46 mouse cellular contexts compared by ENCODE assay signal in the genomic region with DNA sequence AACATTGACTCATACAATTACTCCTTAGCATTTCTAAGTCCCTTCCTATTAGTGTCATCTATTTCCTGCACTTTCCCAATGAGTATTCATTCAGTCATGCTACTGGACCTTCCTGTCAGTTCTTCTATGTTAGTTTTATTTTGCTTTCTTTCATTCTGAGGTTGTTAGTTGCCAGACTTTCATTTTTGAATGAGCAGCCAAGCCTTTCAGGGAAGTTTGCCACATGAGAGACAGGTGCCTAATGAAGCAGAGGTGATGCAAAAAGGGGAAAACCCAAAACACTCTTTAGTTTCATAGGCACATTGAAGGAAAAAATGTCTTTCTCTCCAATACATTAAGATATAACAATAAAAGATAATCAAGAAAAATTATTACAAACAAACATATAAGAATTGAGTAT. TPM values are rescaled to one million over a fixed set of nuclear protein-coding genes. Genes with fewer than 3 reads are reported as not detected.
"Had no signal": no experiment of that assay in that cellular context is flagged by ENCODE, and none has a peak within 500 bp of the region (broad histone marks: within the 10 kb centered on the region; RNA-seq: fewer than 3 reads in every experiment).

No protein-coding gene starts in this region.

- H3K4me1 ChIP-seq: liver, embryonic 12.5 days; liver, embryonic 13.5 days; liver, embryonic 15.5 days; lung, embryonic 15.5 days; megakaryocyte, embryonic 14.5 days; midbrain, embryonic 12.5 days; midbrain, embryonic 13.5 days; midbrain, embryonic 15.5 days had no signal

- H3K36me3 ChIP-seq: limb, embryonic 10.5 days; limb, embryonic 12.5 days; limb, embryonic 13.5 days; limb, embryonic 15.5 days; liver, embryonic 12.5 days; liver, embryonic 13.5 days; liver, embryonic 15.5 days; lung, embryonic 15.5 days; midbrain, embryonic 10.5 days; midbrain, embryonic 12.5 days; midbrain, embryonic 13.5 days; midbrain, embryonic 15.5 days had no signal

- H3K4me2 ChIP-seq: limb, embryonic 12.5 days; limb, embryonic 13.5 days; limb, embryonic 15.5 days; liver, embryonic 11.5 days; liver, embryonic 12.5 days; liver, embryonic 13.5 days; liver, embryonic 15.5 days; lung, embryonic 14.5 days; lung, embryonic 15.5 days; midbrain, embryonic 11.5 days; midbrain, embryonic 12.5 days; midbrain, embryonic 13.5 days; midbrain, embryonic 15.5 days had no signal

- H3K27ac ChIP-seq: limb, embryonic 10.5 days; limb, embryonic 12.5 days; limb, embryonic 13.5 days; limb, embryonic 15.5 days; liver, embryonic 12.5 days; liver, embryonic 13.5 days; liver, embryonic 14.5 days; liver, embryonic 15.5 days; lung, embryonic 15.5 days; macrophage; midbrain, embryonic 10.5 days; midbrain, embryonic 12.5 days; midbrain, embryonic 13.5 days; midbrain, embryonic 15.5 days had no signal

- H3K9ac ChIP-seq: limb, embryonic 12.5 days; limb, embryonic 13.5 days; limb, embryonic 15.5 days; liver, embryonic 12.5 days; liver, embryonic 13.5 days; liver, embryonic 14.5 days; liver, embryonic 15.5 days; liver, postnatal 0 days; lung, embryonic 14.5 days; lung, embryonic 15.5 days; midbrain, embryonic 12.5 days; midbrain, embryonic 13.5 days; midbrain, embryonic 15.5 days had no signal

- H3K4me3 ChIP-seq: limb, embryonic 10.5 days; limb, embryonic 12.5 days; limb, embryonic 13.5 days; limb, embryonic 15.5 days; liver, embryonic 12.5 days; liver, embryonic 13.5 days; liver, embryonic 15.5 days; lung, embryonic 15.5 days; megakaryocyte, embryonic 14.5 days; midbrain, embryonic 10.5 days; midbrain, embryonic 12.5 days; midbrain, embryonic 13.5 days; midbrain, embryonic 15.5 days; myocyte had no signal

- H3K9me3 ChIP-seq: limb, embryonic 10.5 days; limb, embryonic 12.5 days; limb, embryonic 13.5 days; limb, embryonic 15.5 days; liver, embryonic 12.5 days; liver, embryonic 13.5 days; liver, embryonic 15.5 days; lung, embryonic 15.5 days; midbrain, embryonic 10.5 days; midbrain, embryonic 12.5 days; midbrain, embryonic 13.5 days; midbrain, embryonic 15.5 days had no signal

- DNase-seq: left cerebral cortex, postnatal 4 days; liver; liver, embryonic 13.5 days; liver, postnatal 0 days; lung, adult 18-20 months; lung, adult 2 months; lung, embryonic 14.5 days; lung, postnatal 10 days; lung, postnatal 14 days; lung, postnatal 36 days; lung, postnatal 4 days; midbrain, embryonic 14.5 days had no signal

- H3K27me3 ChIP-seq: limb, embryonic 12.5 days; limb, embryonic 15.5 days; liver, embryonic 12.5 days; liver, embryonic 13.5 days; liver, embryonic 15.5 days; lung, embryonic 15.5 days; megakaryocyte, embryonic 14.5 days; midbrain, embryonic 12.5 days; midbrain, embryonic 13.5 days; midbrain, embryonic 15.5 days had no signal

RNA-seq across cellular contexts. Expression of a gene that starts 18.5 kb away (rescaled TPM):
- total RNA-seq: megakaryocyte progenitor cell, adult 5-6 weeks; megakaryocyte, adult 5-6 weeks; megakaryocyte-erythroid progenitor cell, adult 5-6 weeks; monocyte, adult 5-6 weeks had no signal
- polyA plus RNA-seq: macrophage, myocyte had no signal

RNA-seq across cellular contexts. Expression of a gene that starts 36.0 kb away (rescaled TPM):
- total RNA-seq: left cerebral cortex, adult 8-10 months; left cerebral cortex, postnatal 10 days; left cerebral cortex, postnatal 14 days; left cerebral cortex, postnatal 25 days; left cerebral cortex, postnatal 36 days; left cerebral cortex, postnatal 4 days; megakaryocyte progenitor cell, adult 5-6 weeks; megakaryocyte, adult 5-6 weeks; megakaryocyte-erythroid progenitor cell, adult 5-6 weeks; monocyte, adult 5-6 weeks had no signal
- polyA plus RNA-seq: limb, embryonic 10.5 days; limb, embryonic 12.5 days; limb, embryonic 13.5 days; limb, embryonic 15.5 days; lung, embryonic 14.5 days; lung, embryonic 15.5 days; lung, postnatal 0 days; macrophage; midbrain, embryonic 10.5 days; midbrain, embryonic 11.5 days; midbrain, embryonic 12.5 days; midbrain, embryonic 13.5 days; midbrain, embryonic 14.5 days; midbrain, embryonic 15.5 days; midbrain, embryonic 16.5 days; midbrain, postnatal 0 days; myocyte had no signal

RNA-seq across cellular contexts. Expression of a gene that starts 49.0 kb away (rescaled TPM):
- total RNA-seq: left cerebral cortex, postnatal 14 days; liver, adult 2 months; megakaryocyte progenitor cell, adult 5-6 weeks; megakaryocyte, adult 5-6 weeks; megakaryocyte-erythroid progenitor cell, adult 5-6 weeks; monocyte, adult 5-6 weeks had no signal
- polyA plus RNA-seq: limb, embryonic 10.5 days; limb, embryonic 11.5 days; limb, embryonic 12.5 days; limb, embryonic 13.5 days; limb, embryonic 14.5 days; limb, embryonic 15.5 days; liver, adult 2 months; lung, adult 2 months; lung, embryonic 14.5 days; lung, embryonic 16.5 days; lung, postnatal 0 days; macrophage; midbrain, embryonic 11.5 days; midbrain, embryonic 13.5 days; midbrain, embryonic 14.5 days; neural tube, embryonic 11.5 days had no signal
